Mouse (Mus musculus) hindbrain, embryonic 10.5 days (tissue): Measurements from ENCODE around the gene Eif4e. TPM values are rescaled to one million over a fixed set of nuclear protein-coding genes. Genes with fewer than 3 reads are reported as not detected.
"Not testable (repeated sequence)": the region's sequence is repeated elsewhere in the genome, so short reads cannot be mapped to it uniquely, and the experiment has no call there.

Source experiments
- DNase-seq: peaks from one replicate; pipeline ENCODE4 v3.0.0-alpha.2; 2017; ENCODE audit warnings: low spot score
- H3K27ac ChIP-seq: fragments of 300-500 bp; sonication (generic); 2 replicates; pipeline ENCODE4 v1.5.1; 2016; ENCODE audit warnings: mild to moderate bottlenecking, moderate library complexity
- H3K27me3 ChIP-seq: fragments of 300-500 bp; sonication (generic); 2 replicates; pipeline ENCODE4 v1.6.1; 2016; ENCODE audit warnings: mild to moderate bottlenecking; ENCODE audit not compliant: poor library complexity, insufficient read depth, severe bottlenecking
- H3K36me3 ChIP-seq: fragments of 300-500 bp; sonication (generic); 2 replicates; pipeline ENCODE4 v1.6.1; 2016; ENCODE audit warnings: mild to moderate bottlenecking, moderate library complexity
- H3K4me1 ChIP-seq: fragments of 300-500 bp; sonication (generic); replicated peaks from 2 replicates; pipeline ENCODE4 v1.6.1; 2016; ENCODE audit warnings: mild to moderate bottlenecking
- H3K4me3 ChIP-seq: fragments of 300-500 bp; sonication (generic); 2 replicates; pipeline ENCODE4 v1.5.1; 2016; ENCODE audit warnings: mild to moderate bottlenecking, moderate library complexity
- H3K9me3 ChIP-seq: fragments of 300-500 bp; sonication (generic); 2 replicates; pipeline ENCODE4 v1.6.1; 2016; ENCODE audit warnings: mild to moderate bottlenecking, moderate library complexity
- WGBS: fragments of 180-500 bp; shearing (Covaris S2); methylation state at CpG from one replicate; pipeline ENCODE4 v1.1.7; 2016; 5-methylcytosine and 5-hydroxymethylcytosine counted together
- polyA plus RNA-seq: library from polyadenylated mRNA; unstranded; fragments of >200 nt; fragmentation: Nextera tagmentation; extraction: Ambion mirVana; gene quantifications from 2 replicates; pipeline ENCODE4 v1.2.1, GENCODE M21; 2016

Gene Eif4e
- polyA plus RNA-seq, 1 experiment from 2014 or later: 370 TPM

GRCm38 (mm10) chr3:138555279-138555678, 29.3 kb downstream of the Eif4e start:
- H3K4me1 ChIP-seq, H3K27ac ChIP-seq, DNase-seq, H3K27me3 ChIP-seq, H3K9me3 ChIP-seq, H3K4me3 ChIP-seq: not testable (repeated sequence)
- peaks cover 93% of the 10 kb centered on the region for H3K36me3 ChIP-seq
- 96% methylated on average over 8 of the region's 8 CpGs for WGBS

- H3K9me3 ChIP-seq: no peaks in the 10 kb centered on the region
- H3K4me1 ChIP-seq: peaks cover 19% of the 10 kb centered on the region
- 69% methylated on average over 4 of the region's 4 CpGs for WGBS
- peak; percentile 22 for DNase-seq
- H3K27me3 ChIP-seq: no peaks in the 10 kb centered on the region
- peaks cover 75% of the 10 kb centered on the region for H3K36me3 ChIP-seq
- no peak overlapping the region for H3K27ac ChIP-seq
- no peak overlapping the region for H3K4me3 ChIP-seq
Measured at GRCm38 (mm10) chr3:138558529-138558928, 32.5 kb downstream of the Eif4e start.

GRCm38 (mm10) chr3:138560242-138560641, 34.3 kb downstream of the Eif4e start:
- H3K36me3 ChIP-seq: peaks cover 67% of the 10 kb centered on the region
- H3K27ac ChIP-seq: peak overlapping the region; percentile 77
- DNase-seq: no peak
- no peak overlapping the region for H3K4me3 ChIP-seq
- 72% methylated on average over 5 of the region's 5 CpGs for WGBS
- H3K4me1 ChIP-seq: peaks cover 19% of the 10 kb centered on the region
- no peaks in the 10 kb centered on the region for H3K9me3 ChIP-seq
- H3K27me3 ChIP-seq: no peaks in the 10 kb centered on the region

- 79% methylated on average over 3 of the region's 3 CpGs for WGBS
- Histone ChIP-seq H3K27ac (peak overlapping the region; percentile 77), H3K36me3 (peaks cover 62% of the 10 kb centered on the region), H3K27me3 (no peaks in the 10 kb centered on the region), H3K9me3 (no peaks in the 10 kb centered on the region), H3K4me3 (no peak overlapping the region), H3K4me1 (peaks cover 19% of the 10 kb centered on the region)
- peak; percentile 55 for DNase-seq
Measured at GRCm38 (mm10) chr3:138560886-138561285, 34.9 kb downstream of the Eif4e start.

- Histone ChIP-seq H3K4me1 (no peaks in the 10 kb centered on the region), H3K27me3 (no peaks in the 10 kb centered on the region), H3K4me3 (no peak overlapping the region), H3K9me3 (peaks cover 7% of the 10 kb centered on the region), H3K36me3 (no peaks in the 10 kb centered on the region), H3K27ac (no peak overlapping the region)
- WGBS: 96% methylated on average over 10 of the region's 10 CpGs
- DNase-seq: no peak
Measured at GRCm38 (mm10) chr3:138578867-138579266, 52.9 kb downstream of the Eif4e start.

- H3K27ac ChIP-seq: 0 out of 2 replicates have a peak overlapping the region, but pooled peaks have one; percentile 35
- 0 out of 2 replicates have a peak, but pooled peaks cover 3% of the 10 kb centered on the region for H3K27me3 ChIP-seq
- DNase-seq: no peak
- H3K36me3 ChIP-seq: no peaks in the 10 kb centered on the region
- no peak overlapping the region for H3K4me3 ChIP-seq
- H3K4me1 ChIP-seq: peaks cover 5% of the 10 kb centered on the region; the same call in 1 of the 2 replicates
- peaks cover 7% of the 10 kb centered on the region for H3K9me3 ChIP-seq
- 45% methylated on average over 7 of the region's 7 CpGs for WGBS
Measured at GRCm38 (mm10) chr3:138586213-138586612, 60.2 kb downstream of the Eif4e start.

GRCm38 (mm10) chr3:138587137-138587536, 61.2 kb downstream of the Eif4e start:
- H3K4me3 ChIP-seq: no peak overlapping the region
- no peak for DNase-seq
- 90% methylated on average over 4 of the region's 4 CpGs for WGBS
- 0 out of 2 replicates have a peak, but pooled peaks cover 3% of the 10 kb centered on the region for H3K27me3 ChIP-seq
- no peak overlapping the region for H3K27ac ChIP-seq
- no peaks in the 10 kb centered on the region for H3K36me3 ChIP-seq
- peaks cover 5% of the 10 kb centered on the region; the same call in 1 of the 2 replicates for H3K4me1 ChIP-seq
- H3K9me3 ChIP-seq: peaks cover 7% of the 10 kb centered on the region

- Histone ChIP-seq H3K4me3 (no peak overlapping the region), H3K9me3 (peaks cover 5% of the 10 kb centered on the region), H3K27me3 (0 out of 2 replicates have a peak, but pooled peaks cover 3% of the 10 kb centered on the region), H3K4me1 (peaks cover 5% of the 10 kb centered on the region; the same call in 1 of the 2 replicates), H3K36me3 (no peaks in the 10 kb centered on the region), H3K27ac (no peak overlapping the region)
- no peak for DNase-seq
- WGBS: 78% methylated on average over 9 of the region's 9 CpGs
Measured at GRCm38 (mm10) chr3:138588001-138588400, 62.0 kb downstream of the Eif4e start.

- H3K4me3 ChIP-seq: no peak overlapping the region
- H3K27me3 ChIP-seq: 0 out of 2 replicates have a peak, but pooled peaks cover 3% of the 10 kb centered on the region
- no peaks in the 10 kb centered on the region for H3K36me3 ChIP-seq
- peaks cover 15% of the 10 kb centered on the region; the same call in 1 of the 2 replicates for H3K4me1 ChIP-seq
- no peak overlapping the region for H3K27ac ChIP-seq
- no peak for DNase-seq
- 95% methylated on average over 4 of the region's 4 CpGs for WGBS
- no peaks in the 10 kb centered on the region for H3K9me3 ChIP-seq
Measured at GRCm38 (mm10) chr3:138591002-138591401, 65.0 kb downstream of the Eif4e start.

- Histone ChIP-seq H3K4me1 (0 out of 2 replicates have a peak, but pooled peaks cover 10% of the 10 kb centered on the region), H3K4me3 (no peak overlapping the region), H3K9me3 (no peaks in the 10 kb centered on the region), H3K27me3 (0 out of 2 replicates have a peak, but pooled peaks cover 3% of the 10 kb centered on the region), H3K27ac (no peak overlapping the region), H3K36me3 (no peaks in the 10 kb centered on the region)
- DNase-seq: no peak
- WGBS: 87% methylated on average over 7 of the region's 7 CpGs
Measured at GRCm38 (mm10) chr3:138591806-138592365, 65.9 kb downstream of the Eif4e start.

- H3K9me3 ChIP-seq: no peaks in the 10 kb centered on the region
- 0 out of 2 replicates have a peak, but pooled peaks cover 10% of the 10 kb centered on the region for H3K4me1 ChIP-seq
- H3K4me3 ChIP-seq: no peak overlapping the region
- no peak overlapping the region for H3K27ac ChIP-seq
- no peaks in the 10 kb centered on the region for H3K36me3 ChIP-seq
- H3K27me3 ChIP-seq: 0 out of 2 replicates have a peak, but pooled peaks cover under 1% of the 10 kb centered on the region
- no peak for DNase-seq
- 88% methylated on average over 8 of the region's 8 CpGs for WGBS
Measured at GRCm38 (mm10) chr3:138593131-138593530, 67.2 kb downstream of the Eif4e start.

- no peaks in the 10 kb centered on the region for H3K27me3 ChIP-seq
- no peaks in the 10 kb centered on the region for H3K36me3 ChIP-seq
- 0 out of 2 replicates have a peak, but pooled peaks cover 10% of the 10 kb centered on the region for H3K4me1 ChIP-seq
- 84% methylated on average over 7 of the region's 7 CpGs for WGBS
- no peak overlapping the region for H3K4me3 ChIP-seq
- no peaks in the 10 kb centered on the region for H3K9me3 ChIP-seq
- DNase-seq: no peak
- H3K27ac ChIP-seq: no peak overlapping the region
Measured at GRCm38 (mm10) chr3:138593911-138594310, 67.9 kb downstream of the Eif4e start.

- 94% methylated on average over 4 of the region's 4 CpGs for WGBS
Measured at GRCm38 (mm10) chr3:138601076-138601475, 75.1 kb downstream of the Eif4e start.

More at GRCm38 (mm10) chr3:138601076-138601475, 75.1 kb downstream of the Eif4e start:
- DNase-seq: no peak
- no peaks in the 10 kb centered on the region for H3K4me1 ChIP-seq
- H3K27me3 ChIP-seq: no peaks in the 10 kb centered on the region
- no peaks in the 10 kb centered on the region for H3K9me3 ChIP-seq
- H3K27ac ChIP-seq: no peak overlapping the region
- H3K4me3 ChIP-seq: no peak overlapping the region
- no peaks in the 10 kb centered on the region for H3K36me3 ChIP-seq
